Mouse (Mus musculus) forebrain, embryonic 14.5 days (tissue): ENCODE data around the gene Fgd5. TPM values are rescaled to one million over a fixed set of nuclear protein-coding genes. Genes with fewer than 3 reads are reported as not detected.
"Not testable (repeated sequence)": the region's sequence is repeated elsewhere in the genome, so short reads cannot be mapped to it uniquely, and the experiment has no call there.

Experiments
- ATAC-seq: fragments of 200-750 bp; cut with Nextera tagmentation; 2 replicates; pipeline ENCODE4 v1.8.0; 2017; ENCODE audit warnings: mild to moderate bottlenecking, moderate library complexity
- DNase-seq: peaks from one replicate; pipeline ENCODE4 v3.0.0-alpha.2; 2015; ENCODE audit warnings: low spot score
- H3K27ac ChIP-seq: fragments of 300-500 bp; sonication (generic); 2 replicates; pipeline ENCODE4 v1.5.1; 2014; ENCODE audit warnings: low read depth, mild to moderate bottlenecking, control low read depth, low read length, moderate library complexity
- H3K27me3 ChIP-seq: fragments of 300-500 bp; sonication (generic); replicated peaks from 2 replicates; pipeline ENCODE4 v1.6.1; 2014; ENCODE audit warnings: low read length, control low read depth, mixed read lengths; ENCODE audit not compliant: control insufficient read depth, insufficient read depth
- H3K36me3 ChIP-seq: fragments of 300-500 bp; sonication (generic); 2 replicates; pipeline ENCODE4 v1.6.1; 2014; ENCODE audit warnings: low read length, control low read depth; ENCODE audit not compliant: control insufficient read depth, insufficient read depth
- H3K4me1 ChIP-seq: fragments of 300-500 bp; sonication (generic); 2 replicates; pipeline ENCODE4 v1.6.1; 2014; ENCODE audit warnings: antibody characterized with exemption, low read length, control low read depth; ENCODE audit not compliant: control insufficient read depth, insufficient read depth
- H3K4me2 ChIP-seq: fragments of 300-500 bp; sonication (generic); 2 replicates; pipeline ENCODE4 v1.6.1; 2014; ENCODE audit warnings: mild to moderate bottlenecking, control low read depth, low read length
- H3K4me3 ChIP-seq: fragments of 300-500 bp; sonication (generic); 2 replicates; pipeline ENCODE4 v1.5.1; 2014; ENCODE audit warnings: low read depth, low read length, control low read depth
- H3K9ac ChIP-seq: fragments of 300-500 bp; sonication (generic); 2 replicates; pipeline ENCODE4 v1.6.1; 2014; ENCODE audit warnings: mild to moderate bottlenecking, low read length, control low read depth, moderate library complexity
- H3K9me3 ChIP-seq: fragments of 300-500 bp; sonication (generic); replicated peaks from 2 replicates; pipeline ENCODE4 v1.6.1; 2016; ENCODE audit warnings: low read length, control low read depth, mixed read lengths; ENCODE audit not compliant: control insufficient read depth
- WGBS: fragments of 180-500 bp; shearing (Covaris S2); extraction: QIAGEN DNeasy Blood & Tissue Kit; methylation state at CpG from one replicate; pipeline ENCODE4 v1.1.7; 2014; 5-methylcytosine and 5-hydroxymethylcytosine counted together
- polyA plus RNA-seq: library from polyadenylated mRNA; unstranded; fragments of >200 nt; fragmentation: Nextera tagmentation; extraction: Ambion mirVana; gene quantifications from 2 replicates; pipeline ENCODE4 v1.2.1, GENCODE M21; 2014

Fgd5 gene
- 5.6 and 6.3 TPM in 2 replicates for polyA plus RNA-seq

DNA sequence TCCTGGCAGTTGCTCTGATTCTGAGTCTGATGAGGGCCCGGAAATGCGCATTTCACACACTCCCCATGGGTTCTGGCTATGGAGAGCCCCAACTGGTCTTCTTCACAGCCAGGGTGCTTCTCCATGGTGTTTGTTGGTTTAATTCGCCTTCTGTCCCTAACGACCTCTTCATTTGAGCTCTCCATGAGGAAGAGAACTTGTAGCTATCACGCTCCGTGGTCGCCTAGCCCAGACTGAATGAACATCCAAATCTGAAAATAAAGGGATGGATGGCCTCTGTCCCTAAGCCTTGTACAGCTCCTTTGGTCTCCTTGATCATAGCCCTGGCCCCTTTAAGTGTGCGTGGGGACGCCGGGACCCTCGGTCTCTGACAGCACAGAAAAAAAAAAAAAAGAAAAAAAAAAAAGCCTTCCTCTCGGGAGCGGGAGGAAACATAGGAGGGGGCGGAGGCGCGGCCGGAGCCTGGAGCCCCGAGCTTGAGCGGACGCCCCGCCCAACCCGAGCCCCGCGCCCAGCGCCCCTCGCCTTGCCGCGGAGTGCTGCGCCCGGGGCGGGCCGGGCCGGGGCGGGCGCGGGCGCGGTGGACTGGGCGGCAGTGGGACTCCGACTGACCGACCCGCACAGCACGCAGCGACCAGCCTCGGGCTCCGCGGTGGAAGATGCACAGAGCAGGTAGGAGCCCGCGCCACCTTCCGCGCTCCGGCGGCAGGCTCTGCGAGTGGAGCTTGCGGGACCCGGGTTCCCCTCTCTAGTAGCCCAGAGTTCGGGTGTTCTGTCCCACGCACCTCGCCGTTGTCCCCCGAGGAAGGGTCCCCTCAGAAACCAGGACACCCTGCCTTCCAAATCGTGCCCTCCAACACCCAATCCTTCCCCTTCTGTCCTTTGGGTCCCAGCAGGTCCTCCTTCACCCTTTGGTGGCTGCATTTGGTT, at the start of gene Fgd5:
TSS of gene Fgd5 (plus strand) at position 508 of the 930 bp plus-strand sequence.
- Histone ChIP-seq H3K9me3 (no peaks in the 10 kb centered on the region), H3K27ac (no peak within 1 kb of the TSS), H3K27me3 (peaks cover 10% of the 10 kb centered on the region; the same call in 1 of the 2 replicates), H3K36me3 (no peaks in the 10 kb centered on the region), H3K4me2 (peak within 1 kb of the TSS; percentile 72), H3K4me1 (peaks cover 6% of the 10 kb centered on the region; the same call in 1 of the 2 replicates), H3K4me3 (peak within 1 kb of the TSS; percentile 40), H3K9ac (peak within 1 kb of the TSS; percentile 59)
- peak; percentile 68 for DNase-seq
- 2% methylated on average over 57 of the region's 62 CpGs for WGBS
- ATAC-seq = peak; percentile 77

- Histone ChIP-seq H3K27ac (no peak overlapping the region), H3K9ac (no peak overlapping the region), H3K4me2 (no peak overlapping the region), H3K4me3 (no peak overlapping the region), H3K4me1 (no peaks in the 10 kb centered on the region), H3K27me3 (no peaks in the 10 kb centered on the region), H3K9me3 (no peaks in the 10 kb centered on the region), H3K36me3 (no peaks in the 10 kb centered on the region)
- ATAC-seq = no peak
- no peak for DNase-seq
- WGBS = 77% methylated on average over 5 of the region's 5 CpGs
Measured at GRCm38 (mm10) chr6:91931231-91931630, 47.4 kb upstream of the Fgd5 start.

DNA sequence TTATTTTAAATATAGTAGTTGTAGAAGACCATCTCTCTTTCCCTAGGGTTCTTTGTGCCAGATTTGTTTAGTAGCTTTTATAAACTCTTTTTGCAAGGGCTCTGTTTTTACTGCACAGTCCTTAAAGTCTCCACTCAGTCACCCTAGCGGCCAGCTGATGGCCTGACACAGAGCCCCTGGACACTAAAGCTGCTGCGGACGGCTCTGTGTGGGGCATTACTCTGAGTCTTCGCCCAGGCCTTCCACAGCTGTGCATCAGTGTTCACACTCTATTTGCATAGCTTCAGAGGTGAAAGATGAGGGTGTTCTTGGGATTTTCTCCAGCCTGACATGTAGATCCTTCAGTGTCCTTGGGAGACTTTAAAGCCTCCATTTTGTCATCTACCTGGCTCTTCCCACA, 40.2 kb upstream of the Fgd5 start:
- Histone ChIP-seq H3K4me1 (no peaks in the 10 kb centered on the region), H3K9me3 (no peaks in the 10 kb centered on the region), H3K27ac (no peak overlapping the region), H3K36me3 (no peaks in the 10 kb centered on the region), H3K9ac (no peak overlapping the region), H3K4me3 (no peak overlapping the region), H3K27me3 (no peaks in the 10 kb centered on the region), H3K4me2 (no peak overlapping the region)
- no peak for DNase-seq
- WGBS = 36% methylated on average over 4 of the region's 4 CpGs
- no peak for ATAC-seq

DNA sequence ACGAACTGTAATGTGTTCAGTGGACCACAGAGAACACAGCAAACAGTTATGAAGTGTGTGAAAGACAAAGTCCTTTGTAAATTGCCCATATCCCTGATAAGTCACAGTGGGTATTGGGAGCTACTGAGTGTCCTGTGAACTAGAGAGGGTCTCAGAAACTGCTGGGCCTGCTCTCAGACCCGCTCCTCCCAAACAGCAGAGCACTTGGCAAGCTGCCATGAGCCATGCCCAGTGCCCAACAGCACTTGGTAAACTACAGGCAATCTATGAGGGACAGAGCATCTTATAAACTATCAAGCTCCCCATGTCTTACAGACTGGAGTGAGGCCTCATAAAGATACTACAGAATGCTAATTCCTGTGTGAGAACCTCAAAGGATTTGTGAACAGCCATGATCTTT, 30.3 kb upstream of the Fgd5 start:
- 73% methylated on average over 2 of the region's 2 CpGs for WGBS
- DNase-seq = peak; percentile 52

DNA sequence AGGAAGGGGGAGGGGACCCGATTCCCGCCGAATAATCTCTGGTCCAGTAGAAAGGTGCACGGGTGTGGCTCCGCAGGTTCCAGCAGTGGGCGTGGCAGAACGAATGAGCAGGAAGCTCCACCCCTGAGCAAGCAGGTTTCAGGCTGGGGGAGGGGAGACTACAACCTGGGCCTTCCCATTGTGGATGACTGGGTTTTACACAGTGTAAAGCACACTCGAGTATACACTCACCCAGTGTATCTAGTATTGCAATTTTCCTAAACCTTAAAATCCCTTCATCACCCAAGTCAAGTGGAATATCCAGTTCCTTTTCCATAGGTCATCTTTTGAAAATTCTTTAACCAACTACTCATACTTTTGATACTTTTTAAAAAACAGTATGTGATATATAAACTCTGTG, 20.7 kb upstream of the Fgd5 start:
- 18% methylated on average over 1 of the region's 8 CpGs for WGBS

More for the DNA sequence above, 30.3 kb upstream of the Fgd5 start:
- H3K9ac ChIP-seq = no peak overlapping the region
- no peaks in the 10 kb centered on the region for H3K4me1 ChIP-seq
- no peaks in the 10 kb centered on the region for H3K36me3 ChIP-seq
- no peak for ATAC-seq
- no peaks in the 10 kb centered on the region for H3K9me3 ChIP-seq
- H3K27ac ChIP-seq = no peak overlapping the region
- no peak overlapping the region for H3K4me2 ChIP-seq
- H3K27me3 ChIP-seq = no peaks in the 10 kb centered on the region
- no peak overlapping the region for H3K4me3 ChIP-seq

DNA sequence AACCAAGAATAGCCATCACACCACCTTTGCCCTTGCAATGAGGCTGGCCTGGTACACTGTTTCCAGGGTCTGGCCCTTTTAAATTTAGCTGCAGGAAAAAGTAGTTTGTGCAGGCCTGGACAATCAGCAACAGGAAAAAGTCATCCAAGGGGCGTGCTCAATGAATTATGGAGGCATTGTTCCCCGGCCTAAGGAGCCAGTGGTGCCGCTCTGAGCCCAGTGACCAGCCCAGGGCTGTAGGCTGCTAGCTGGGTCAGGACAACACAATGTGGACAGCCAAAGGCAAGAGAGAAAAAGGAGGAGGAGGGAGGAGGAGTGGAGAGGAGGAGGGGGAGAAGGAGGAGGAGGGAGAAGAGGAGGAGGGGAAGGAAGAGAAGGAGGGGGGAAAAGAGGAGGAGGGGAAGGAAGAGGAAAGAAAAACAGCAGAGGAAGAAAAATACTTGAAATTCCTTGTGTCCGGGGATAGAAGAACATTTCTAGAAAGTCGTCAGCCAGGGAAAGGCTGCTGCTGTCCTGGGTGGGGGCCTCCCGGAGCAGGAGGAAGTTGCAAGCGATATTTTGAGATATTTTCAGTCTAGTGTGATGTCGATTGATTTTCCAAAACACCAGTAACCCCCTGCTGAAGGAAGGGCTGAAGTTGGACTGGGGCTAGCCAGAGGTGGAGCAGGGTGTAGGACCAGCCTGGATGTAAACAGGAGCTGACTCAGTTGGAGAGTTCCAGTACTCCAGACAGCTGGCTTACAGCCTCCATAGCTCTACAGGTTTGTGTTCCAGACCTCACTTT, 18.5 kb upstream of the Fgd5 start:
- H3K4me1 ChIP-seq = no peaks in the 10 kb centered on the region
- no peaks in the 10 kb centered on the region for H3K9me3 ChIP-seq
- no peak overlapping the region for H3K4me2 ChIP-seq
- ATAC-seq (no peak), DNase-seq (no peak)
- H3K27ac ChIP-seq = no peak overlapping the region
- H3K27me3 ChIP-seq = no peaks in the 10 kb centered on the region
- H3K36me3 ChIP-seq = no peaks in the 10 kb centered on the region
- WGBS = 69% methylated on average over 8 of the region's 8 CpGs
- no peak overlapping the region for H3K9ac ChIP-seq
- H3K4me3 ChIP-seq = no peak overlapping the region

More for the DNA sequence above, 20.7 kb upstream of the Fgd5 start:
- not testable (repeated sequence) for H3K4me1 ChIP-seq, H3K4me3 ChIP-seq, ATAC-seq, H3K9me3 ChIP-seq, H3K27ac ChIP-seq, H3K4me2 ChIP-seq, H3K36me3 ChIP-seq, H3K9ac ChIP-seq, DNase-seq, H3K27me3 ChIP-seq

DNA sequence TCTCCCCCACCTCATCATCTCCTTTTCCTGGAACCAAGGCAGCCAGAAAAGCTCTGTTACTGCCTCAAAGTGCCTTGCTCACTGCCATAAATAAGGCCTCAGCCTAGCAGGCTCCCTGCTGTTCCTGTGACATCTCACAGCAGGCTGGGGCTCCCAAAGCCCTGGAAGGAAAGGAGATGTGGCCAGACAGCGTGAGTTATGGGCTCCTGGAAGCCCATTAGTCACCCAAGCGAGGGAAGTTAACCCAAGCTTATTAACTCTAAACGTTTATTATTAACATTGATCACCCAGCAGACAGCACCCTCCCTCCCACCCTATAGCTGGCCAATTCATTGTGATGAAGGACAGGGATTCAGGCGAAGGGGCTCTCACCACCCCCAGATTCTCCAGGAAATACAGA, 15.2 kb upstream of the Fgd5 start:
- no peaks in the 10 kb centered on the region for H3K4me1 ChIP-seq
- 43% methylated on average over 4 of the region's 4 CpGs for WGBS
- H3K27ac ChIP-seq = no peak overlapping the region
- no peaks in the 10 kb centered on the region for H3K36me3 ChIP-seq
- H3K27me3 ChIP-seq = no peaks in the 10 kb centered on the region
- H3K9me3 ChIP-seq = no peaks in the 10 kb centered on the region
- H3K9ac ChIP-seq = no peak overlapping the region
- ATAC-seq (no peak), DNase-seq (no peak)
- no peak overlapping the region for H3K4me3 ChIP-seq
- no peak overlapping the region for H3K4me2 ChIP-seq

DNA sequence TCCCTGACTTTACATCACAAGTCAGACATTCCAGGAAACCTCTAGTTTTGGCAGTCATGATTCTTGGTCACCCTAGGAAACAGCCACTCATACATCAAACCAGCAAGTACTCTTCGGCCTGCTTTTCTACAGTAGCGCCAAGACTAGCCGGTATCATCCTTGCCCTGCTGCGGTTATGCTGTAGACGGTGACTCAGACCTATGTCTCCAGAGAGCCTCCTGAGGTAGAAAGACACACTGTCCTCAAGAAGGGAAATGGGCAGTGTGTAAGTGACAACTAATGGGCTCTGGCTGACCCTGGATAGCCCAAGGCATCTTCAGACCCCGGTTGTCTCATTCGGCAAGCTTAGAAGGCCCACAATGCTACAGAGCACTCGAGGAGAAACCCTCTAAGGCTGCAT, 13.6 kb upstream of the Fgd5 start:
- ATAC-seq (no peak), DNase-seq (no peak)
- H3K4me3 ChIP-seq = no peak overlapping the region
- no peaks in the 10 kb centered on the region for H3K9me3 ChIP-seq
- H3K27me3 ChIP-seq = no peaks in the 10 kb centered on the region
- H3K9ac ChIP-seq = no peak overlapping the region
- H3K4me2 ChIP-seq = no peak overlapping the region
- H3K4me1 ChIP-seq = no peaks in the 10 kb centered on the region
- 91% methylated on average over 8 of the region's 8 CpGs for WGBS
- no peak overlapping the region for H3K27ac ChIP-seq
- H3K36me3 ChIP-seq = no peaks in the 10 kb centered on the region
